Mouse (Mus musculus) heart, adult 2 months (tissue): ENCODE measurements around the gene Ntrk3. TPM values are rescaled to one million over a fixed set of nuclear protein-coding genes. Genes with fewer than 3 reads are reported as not detected.

Source experiments
- DNase-seq, 2 experiments: peaks; one replicate each; pipeline ENCODE4 v3.0.0; 2021
- H3K27ac ChIP-seq: fragments of 200-600 bp; 2 replicates; pipeline ENCODE4 v1.8.1; 2022
- H3K27me3 ChIP-seq: fragments of 200-500 bp; 2 replicates; pipeline ENCODE4 v1.6.1; 2012; ENCODE audit warnings: mild to moderate bottlenecking, low read length, inconsistent platforms, mixed read lengths; ENCODE audit not compliant: control insufficient read depth, insufficient read depth
- H3K36me3 ChIP-seq: fragments of 200-500 bp; 2 replicates; pipeline ENCODE4 v1.6.1; 2012; ENCODE audit warnings: low read length, inconsistent platforms; ENCODE audit not compliant: control insufficient read depth, insufficient read depth
- H3K4me1 ChIP-seq: fragments of 200-500 bp; 2 replicates; pipeline ENCODE4 v1.6.1; 2011; ENCODE audit warnings: low read length; ENCODE audit not compliant: control insufficient read depth, insufficient read depth
- H3K4me3 ChIP-seq: fragments of 200-600 bp; 2 replicates; pipeline ENCODE4 v1.8.1; 2022
- H3K79me2 ChIP-seq: fragments of 200-500 bp; replicated peaks from 2 replicates; pipeline ENCODE4 v1.6.1; 2012; ENCODE audit warnings: mild to moderate bottlenecking, inconsistent platforms, low read length, moderate library complexity, mixed read lengths; ENCODE audit not compliant: control insufficient read depth, insufficient read depth
- H3K9ac ChIP-seq: fragments of 200-500 bp; 2 replicates; pipeline ENCODE4 v1.6.1; 2012; ENCODE audit warnings: low read depth, mild to moderate bottlenecking, control low read depth, inconsistent platforms, low read length, mixed read lengths
- CTCF ChIP-seq: fragments of 200-600 bp; IDR thresholded peaks from 2 replicates; pipeline ENCODE4 v1.8.1; 2022; ENCODE audit warnings: antibody characterized with exemption, mild to moderate bottlenecking, moderate library complexity
- EP300 ChIP-seq: fragments of 200-500 bp; IDR thresholded peaks from 2 replicates; pipeline ENCODE4 v1.6.1; 2011; ENCODE audit warnings: low read depth, low read length, control low read depth; ENCODE audit not compliant: insufficient read depth
- POLR2A ChIP-seq: fragments of 200-500 bp; IDR thresholded peaks from 2 replicates; pipeline ENCODE4 v1.6.1; 2011; ENCODE audit warnings: mild to moderate bottlenecking, low read depth, low read length, control low read depth; ENCODE audit not compliant: insufficient read depth
- WGBS: fragments of 180-500 bp; shearing (Covaris S2); methylation state at CpG from one replicate; pipeline ENCODE4 v1.1.7; 2018; 5-methylcytosine and 5-hydroxymethylcytosine counted together
- intact Hi-C: fragments of 180-260 bp; cut with DNase I; formaldehyde crosslinking; loops from one replicate; pipeline ENCODE4 v1.15.1; 2025
- polyA plus RNA-seq: library from polyadenylated mRNA; depleted of rRNA; stranded (reverse); fragments of >200 nt; gene quantifications from 2 replicates; pipeline ENCODE4 v1.2.3, GENCODE M21; 2012
- total RNA-seq, 2 experiments: library from RNA; stranded (reverse); gene quantifications; 2 replicates each; pipeline ENCODE4 v1.2.3; 2021

Ntrk3 gene
- total and polyA plus RNA-seq, 3 experiments: 1.4 to 9.1 (median 1.8) TPM

- Histone ChIP-seq H3K36me3 (no peaks in the 10 kb centered on the region), H3K27ac (no peak overlapping the region), H3K79me2 (no peaks in the 10 kb centered on the region), H3K9ac (no peak overlapping the region), H3K4me3 (no peak overlapping the region), H3K4me1 (no peaks in the 10 kb centered on the region), H3K27me3 (no peaks in the 10 kb centered on the region)
- intact Hi-C loops: no loop called here
- 74% methylated on average over 9 of the region's 9 CpGs for WGBS
- TF ChIP-seq EP300 (no peak), POLR2A (no peak), CTCF (no peak)
- peak in 1 of 2 experiments; percentile 24 for DNase-seq
Observed at GRCm38 (mm10) chr7:78520243-78520927, 217.4 kb downstream of the Ntrk3 start.

- Histone ChIP-seq H3K4me1 (no peaks in the 10 kb centered on the region), H3K79me2 (no peaks in the 10 kb centered on the region), H3K36me3 (no peaks in the 10 kb centered on the region), H3K27ac (no peak overlapping the region), H3K9ac (no peak overlapping the region), H3K27me3 (no peaks in the 10 kb centered on the region), H3K4me3 (no peak overlapping the region)
- no peak for DNase-seq
- no peak for TF ChIP-seq EP300
- TF ChIP-seq CTCF: no peak
- no peak for TF ChIP-seq POLR2A
- 73% methylated on average over 3 of the region's 3 CpGs for WGBS
- intact Hi-C loops: no loop called here
Observed at GRCm38 (mm10) chr7:78519689-78520088, 218.1 kb downstream of the Ntrk3 start.

- Histone ChIP-seq H3K27ac (no peak overlapping the region), H3K9ac (no peak overlapping the region), H3K36me3 (no peaks in the 10 kb centered on the region), H3K4me1 (no peaks in the 10 kb centered on the region), H3K79me2 (no peaks in the 10 kb centered on the region), H3K4me3 (no peak overlapping the region), H3K27me3 (no peaks in the 10 kb centered on the region)
- TF ChIP-seq POLR2A (no peak), EP300 (no peak), CTCF (no peak)
- WGBS: 60% methylated on average over 5 of the region's 5 CpGs
- intact Hi-C loops: no loop called here
- DNase-seq: peak; percentile 41 to 63
Observed at GRCm38 (mm10) chr7:78518760-78519363, 218.9 kb downstream of the Ntrk3 start.

- TF ChIP-seq POLR2A: no peak
- no peak for TF ChIP-seq CTCF
- TF ChIP-seq EP300: no peak
- DNase-seq: no peak
- no peak overlapping the region for H3K9ac ChIP-seq
Observed at GRCm38 (mm10) chr7:78515042-78515609, 222.7 kb downstream of the Ntrk3 start.

GRCm38 (mm10) chr7:78507032-78507611, 230.7 kb downstream of the Ntrk3 start:
- no peak for TF ChIP-seq CTCF
- TF ChIP-seq EP300: no peak
- no peak for TF ChIP-seq POLR2A
- Histone ChIP-seq H3K27me3 (no peaks in the 10 kb centered on the region), H3K36me3 (no peaks in the 10 kb centered on the region), H3K79me2 (no peaks in the 10 kb centered on the region), H3K4me3 (no peak overlapping the region), H3K27ac (no peak overlapping the region), H3K9ac (no peak overlapping the region), H3K4me1 (peaks cover 2% of the 10 kb centered on the region)
- no peak for DNase-seq
- intact Hi-C loops: no loop called here
- 41% methylated on average over 2 of the region's 2 CpGs for WGBS

More at GRCm38 (mm10) chr7:78515042-78515609, 222.7 kb downstream of the Ntrk3 start:
- Histone ChIP-seq H3K36me3 (no peaks in the 10 kb centered on the region), H3K79me2 (no peaks in the 10 kb centered on the region), H3K27ac (no peak overlapping the region), H3K4me3 (no peak overlapping the region), H3K27me3 (no peaks in the 10 kb centered on the region), H3K4me1 (no peaks in the 10 kb centered on the region)
- WGBS: 56% methylated on average over 7 of the region's 7 CpGs
- intact Hi-C loops: no loop called here

- whole genome bisulfite sequencing: 73% methylated on average over 5 of the region's 5 CpGs
- Histone ChIP-seq H3K4me3 (no peak overlapping the region), H3K79me2 (no peaks in the 10 kb centered on the region), H3K27me3 (no peaks in the 10 kb centered on the region), H3K36me3 (no peaks in the 10 kb centered on the region), H3K9ac (no peak overlapping the region), H3K27ac (no peak overlapping the region), H3K4me1 (no peaks in the 10 kb centered on the region)
- no peak for DNase-seq
- TF ChIP-seq CTCF: no peak
- no peak for TF ChIP-seq EP300
- no peak for TF ChIP-seq POLR2A
- intact Hi-C loops: no loop called here
Observed at GRCm38 (mm10) chr7:78500863-78501262, 236.9 kb downstream of the Ntrk3 start.
